Mouse (Mus musculus) right cerebral cortex, postnatal 10 days (tissue): ENCODE measurements around the gene Glud1.
"Not testable (repeated sequence)": the region's sequence is repeated elsewhere in the genome, so short reads cannot be mapped to it uniquely, and the experiment has no call there.

Experiments used
- DNase-seq, 2 experiments: peaks; one replicate each; pipeline ENCODE4 v3.0.0; 2021; ENCODE audit warnings: low spot score in 2 of 2

Gene Glud1

DNA sequence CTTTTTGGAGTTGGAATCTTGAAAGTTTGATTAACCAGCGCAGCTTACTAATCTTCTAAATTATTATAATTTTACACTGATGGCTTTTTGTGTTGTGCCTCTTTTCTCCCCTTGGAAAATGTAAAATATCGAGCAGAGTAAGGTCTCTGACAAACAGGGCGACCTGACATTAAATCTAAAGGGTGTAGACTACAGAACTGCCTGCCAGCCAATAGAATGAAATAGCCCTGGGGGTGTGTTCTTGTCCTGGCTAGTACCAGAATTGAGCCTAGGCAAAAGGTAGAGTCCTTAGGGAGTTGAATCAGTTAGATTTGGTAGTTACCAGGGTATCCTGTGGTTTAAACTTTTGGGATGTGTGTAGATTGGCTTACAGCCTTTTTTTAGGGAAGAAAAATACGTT is 1.2 kb downstream of the Glud1 start:
- DNase-seq, result no peak

DNA sequence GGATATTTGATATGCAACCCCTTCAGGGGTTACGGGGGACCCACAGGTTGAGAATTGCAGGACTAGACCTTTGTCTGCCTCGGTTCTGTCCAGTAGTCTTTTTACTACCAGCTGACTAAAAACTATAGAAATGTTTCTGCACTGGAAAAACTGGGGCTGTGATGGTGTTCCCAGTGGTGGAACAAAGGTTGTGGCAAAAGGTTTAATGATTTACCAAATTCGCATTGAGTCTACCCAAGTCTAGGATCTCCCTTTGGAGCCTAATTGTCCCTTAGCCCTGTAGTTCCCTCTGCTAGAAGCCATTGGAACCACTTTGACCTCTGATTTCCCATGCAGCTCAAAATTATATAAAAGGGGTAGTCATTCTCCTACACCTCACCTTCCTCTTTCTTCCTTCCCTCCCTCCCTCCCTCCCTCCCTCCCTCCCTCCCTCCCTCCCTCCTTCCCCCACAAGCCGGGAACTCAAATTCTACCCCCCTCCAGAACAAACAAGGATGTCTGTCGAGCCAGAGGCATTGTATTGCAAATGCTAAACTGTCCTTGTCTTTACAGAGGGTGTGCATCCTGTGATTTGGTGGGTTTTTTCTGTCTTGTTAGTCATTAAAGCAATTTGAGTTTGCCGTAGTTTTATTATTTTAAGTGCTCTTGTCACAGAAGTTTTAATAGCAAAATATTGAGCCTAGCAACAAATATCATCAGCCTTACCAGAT is 2.0 kb downstream of the Glud1 start:
- DNase-seq, result no peak

- DNase-seq, result no peak
Measured at GRCm38 (mm10) chr14:34313612-34314011, 3.1 kb downstream of the Glud1 start.

GRCm38 (mm10) chr14:34314383-34314782 is 3.9 kb downstream of the Glud1 start:
- not testable (repeated sequence) for DNase-seq

DNA sequence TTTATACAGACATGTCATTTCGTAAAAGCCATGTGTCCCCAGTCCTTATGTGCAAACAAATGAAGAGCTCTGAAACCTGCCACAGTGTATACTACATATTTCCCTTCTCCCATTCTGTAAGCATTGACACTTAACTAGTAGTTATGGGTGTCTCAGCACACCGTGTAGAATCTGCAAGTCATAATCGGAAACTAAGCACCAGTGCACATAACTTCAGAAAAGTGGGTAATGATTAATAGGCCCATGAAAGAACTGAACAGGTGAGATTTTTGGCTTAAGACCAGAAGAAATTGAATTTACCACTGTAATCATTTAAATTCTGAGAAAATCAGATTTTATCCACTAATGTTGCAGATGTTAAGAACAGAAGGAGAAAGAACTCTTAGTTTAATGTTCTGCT is 4.3 kb downstream of the Glud1 start:
- DNase-seq, result no peak

DNA sequence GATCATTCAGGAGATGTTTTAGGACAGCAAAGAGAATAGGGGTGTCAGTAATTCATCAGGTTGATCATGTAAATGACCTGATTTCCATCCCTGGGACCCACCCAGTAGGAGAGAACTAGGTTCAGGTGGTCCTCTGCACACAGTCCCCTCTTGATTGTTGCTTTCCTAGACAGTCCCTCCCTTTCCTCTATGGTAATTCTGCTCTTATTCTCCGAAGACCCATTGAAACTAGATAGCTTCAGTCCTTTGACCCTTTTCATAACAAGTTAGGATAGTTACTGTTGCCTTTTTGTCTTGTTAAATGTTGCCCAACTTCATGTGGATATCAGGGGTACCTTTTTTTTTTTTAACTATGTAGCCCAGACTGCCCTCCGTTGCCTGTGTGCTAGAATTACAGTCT is 5.8 kb downstream of the Glud1 start:
- DNase-seq, result no peak

GRCm38 (mm10) chr14:34317431-34317830 is 6.9 kb downstream of the Glud1 start:
- no peak for DNase-seq

GRCm38 (mm10) chr14:34318113-34318512 is 7.6 kb downstream of the Glud1 start:
- no peak for DNase-seq

GRCm38 (mm10) chr14:34323576-34324085 is 13.1 kb downstream of the Glud1 start:
- DNase-seq, result no peak

DNA sequence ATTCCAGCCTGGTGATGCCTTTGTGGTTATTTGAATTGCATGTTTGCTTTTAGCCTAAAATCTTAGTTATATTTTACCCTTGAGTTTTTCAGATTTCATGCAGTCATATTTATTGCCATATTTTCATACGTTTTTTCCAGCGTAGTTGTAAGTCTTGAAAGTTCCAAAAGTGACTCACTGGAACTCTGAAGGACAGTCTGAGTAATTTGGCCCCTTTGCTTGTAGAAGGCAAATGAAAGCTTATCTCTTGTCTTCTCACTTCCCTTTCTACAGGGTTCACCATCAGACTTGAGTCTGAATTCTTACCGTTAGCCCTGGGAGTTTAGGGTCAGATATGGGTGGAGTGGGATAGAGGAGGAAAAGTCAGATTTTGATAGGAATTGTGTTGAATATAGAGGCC is 16.1 kb downstream of the Glud1 start:
- DNase-seq, result no peak

DNA sequence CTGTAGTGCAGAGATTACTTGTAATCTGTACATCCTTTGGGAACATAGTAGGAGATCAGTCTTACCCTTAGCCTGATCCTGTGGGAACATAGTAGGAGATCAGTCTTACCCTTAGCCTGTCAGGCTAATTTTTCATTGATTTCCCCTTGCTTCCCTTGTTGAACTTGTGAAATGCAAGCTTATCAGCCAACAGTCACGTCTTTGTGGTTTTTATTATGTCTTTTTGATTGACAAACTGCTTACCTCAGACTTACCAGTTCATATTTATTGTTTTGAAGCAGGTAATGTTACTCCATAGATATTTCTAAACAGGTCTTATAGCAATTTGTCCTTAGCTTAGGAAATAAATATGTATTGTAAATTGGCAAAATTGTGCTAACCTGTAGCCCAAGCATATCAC is 17.1 kb downstream of the Glud1 start:
- DNase-seq, result no peak

DNA sequence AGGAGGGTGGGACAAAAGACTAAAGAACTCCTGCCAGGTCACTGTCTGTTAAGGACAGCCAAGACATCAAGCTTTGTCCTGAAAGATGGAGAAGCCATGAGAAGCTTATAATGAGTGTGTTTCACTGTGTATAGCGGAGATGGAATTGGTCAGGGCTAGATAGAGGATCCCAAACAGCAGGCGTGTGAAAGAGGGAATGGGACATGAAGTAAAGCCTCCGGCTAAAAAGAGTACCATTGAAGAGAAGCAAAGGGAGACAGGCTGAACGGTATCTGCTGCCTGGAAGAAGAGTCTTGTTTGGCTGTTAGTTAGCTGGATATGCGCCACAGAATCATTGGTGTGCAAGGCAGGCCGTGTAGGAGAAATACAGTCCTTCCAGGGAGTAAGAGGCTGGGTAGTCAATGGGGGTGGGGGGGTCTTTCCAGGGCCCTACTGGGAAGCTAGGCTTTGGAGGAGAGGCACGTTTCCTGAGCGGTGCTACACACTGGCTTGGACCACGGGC is 20.2 kb downstream of the Glud1 start:
- DNase-seq, result peak; percentile 47 to 64

GRCm38 (mm10) chr14:34331886-34332285 is 21.4 kb downstream of the Glud1 start:
- peak; percentile 77 to 78 for DNase-seq

DNA sequence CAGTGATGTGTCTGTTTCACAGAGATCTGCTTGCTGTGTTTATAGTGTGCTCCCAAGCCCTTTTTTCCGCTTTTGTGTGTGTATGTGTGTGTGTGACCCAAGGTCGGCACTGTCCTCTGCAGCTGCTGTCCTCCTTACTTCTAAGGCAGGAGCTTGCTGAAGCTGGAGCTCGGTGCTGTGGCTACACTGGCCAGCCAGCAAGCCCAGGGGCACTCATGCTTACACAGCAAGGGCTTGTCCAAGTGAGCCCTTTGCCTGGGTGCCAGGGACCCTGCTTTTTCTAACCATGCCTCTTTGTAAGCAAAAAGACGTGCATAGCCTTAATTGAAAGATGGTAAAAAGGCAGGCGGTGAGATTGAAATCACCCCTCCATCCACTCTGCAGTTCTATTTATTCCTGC is 21.9 kb downstream of the Glud1 start:
- DNase-seq, result peak; percentile 82 to 89

DNA sequence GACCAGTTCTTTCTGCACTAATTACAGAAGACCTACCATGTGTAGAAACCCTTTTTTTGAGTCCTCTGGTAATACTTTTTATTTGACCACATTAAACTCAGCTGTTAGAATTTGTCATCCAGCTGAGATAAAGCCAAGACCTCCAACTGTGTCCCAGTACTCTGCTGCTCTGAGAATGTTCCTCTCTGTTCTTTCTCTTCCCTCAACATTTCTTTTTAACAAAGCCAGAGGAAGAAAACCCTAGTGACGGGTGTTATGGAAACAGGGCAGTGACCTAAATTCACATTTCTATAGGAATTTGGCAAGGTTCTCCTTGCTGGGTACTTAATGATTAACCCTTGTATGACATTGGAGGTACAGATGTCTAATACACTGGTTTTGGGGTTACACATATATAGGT is 28.9 kb downstream of the Glud1 start:
- no peak for DNase-seq

DNA sequence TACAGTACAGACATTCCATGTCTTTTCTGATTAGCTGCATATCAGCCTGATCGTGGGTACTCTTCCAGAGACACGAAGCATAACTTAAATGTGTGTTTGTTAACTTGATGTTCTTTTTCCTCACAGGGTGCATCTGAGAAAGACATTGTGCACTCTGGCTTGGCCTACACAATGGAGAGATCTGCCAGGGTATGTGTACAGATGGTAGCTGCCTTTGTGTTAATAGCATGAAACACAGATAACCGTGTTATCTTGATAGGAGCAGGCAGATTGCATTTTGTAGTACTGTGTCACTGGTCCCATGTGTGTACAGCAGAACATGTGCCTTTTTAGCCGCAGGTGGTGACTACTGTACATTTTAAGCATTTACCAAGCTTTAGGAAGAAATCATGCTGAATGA is 31.5 kb downstream of the Glud1 start:
- no peak for DNase-seq

GRCm38 (mm10) chr14:34343078-34343477 is 32.6 kb downstream of the Glud1 start:
- DNase-seq, result no peak

DNA sequence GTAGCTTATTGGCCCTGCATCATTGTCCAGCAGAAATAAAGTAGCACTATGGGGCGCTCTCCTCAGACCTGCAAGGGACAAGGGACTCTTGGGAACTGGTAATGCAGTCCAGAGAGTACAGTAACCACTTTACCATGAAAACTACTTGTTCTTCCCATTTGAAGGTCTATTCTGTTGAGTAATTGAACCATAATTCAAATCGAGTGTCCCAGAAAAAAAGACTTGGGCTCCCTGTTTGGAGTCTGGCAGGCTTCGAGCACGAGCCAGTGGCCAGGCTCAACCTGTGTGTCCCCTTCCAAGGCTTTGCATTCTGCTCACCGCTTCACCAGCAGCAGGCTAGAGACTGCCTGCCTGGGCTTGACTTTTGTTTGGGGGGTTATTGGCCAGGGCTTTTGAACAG is 33.8 kb downstream of the Glud1 start:
- peak in 1 of 2 experiments; percentile 38 for DNase-seq

DNA sequence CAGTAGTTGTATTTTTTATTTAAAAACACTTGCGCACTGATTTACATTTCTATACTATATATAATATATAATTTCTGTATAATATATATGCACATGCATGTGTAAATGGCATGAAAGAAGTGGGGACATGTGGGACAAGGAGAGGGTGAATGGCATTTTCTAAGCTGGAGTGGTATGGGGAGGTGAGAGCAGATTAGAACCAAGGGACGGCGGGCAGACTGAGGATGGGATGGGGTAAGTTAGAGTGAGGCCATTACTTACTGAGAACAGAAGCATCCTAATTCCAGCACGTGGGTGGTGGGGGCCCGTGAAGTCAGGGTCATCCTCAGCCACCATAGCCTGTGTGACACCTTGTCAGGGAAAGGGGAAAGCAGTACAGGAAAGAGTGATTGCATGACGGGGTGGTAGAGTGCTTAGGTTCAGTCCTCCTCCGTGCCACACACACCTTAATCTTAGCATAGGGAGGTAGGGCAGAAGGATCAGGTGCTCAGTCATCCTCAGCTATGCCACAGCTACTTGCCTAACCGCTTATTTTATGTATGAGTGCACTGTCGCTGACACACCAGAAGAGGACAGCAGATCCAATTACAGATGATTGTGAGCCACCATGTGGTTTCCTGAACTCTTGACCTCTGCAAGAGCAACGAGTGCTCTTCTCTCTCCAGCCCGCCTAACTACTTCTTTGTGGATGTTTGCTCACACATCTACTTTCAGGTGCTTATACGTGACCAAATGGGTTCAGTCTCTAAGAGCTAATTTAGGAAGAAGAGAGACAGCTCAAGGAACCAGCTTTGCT is 35.4 kb downstream of the Glud1 start:
- DNase-seq, result no peak

DNA sequence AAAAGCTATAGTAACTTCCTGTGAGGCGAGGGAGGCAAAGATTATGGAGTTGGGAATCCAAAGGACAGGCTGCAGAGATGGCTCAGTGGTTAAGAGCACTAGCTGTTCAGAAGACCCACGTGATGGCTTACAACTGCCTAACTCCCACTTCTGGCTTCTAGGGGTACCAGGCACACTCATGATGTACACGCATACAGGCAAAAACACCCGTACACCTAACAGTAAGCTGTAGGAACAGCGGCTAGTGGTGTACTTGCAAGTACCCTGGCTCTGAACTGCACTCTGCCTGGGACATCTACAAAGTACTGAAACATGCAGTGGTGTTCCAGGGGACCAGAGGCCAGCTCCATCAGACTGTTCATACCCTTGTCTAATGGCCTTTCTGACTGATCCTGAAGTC is 36.6 kb downstream of the Glud1 start:
- DNase-seq, result no peak

GRCm38 (mm10) chr14:34348301-34348700 is 37.8 kb downstream of the Glud1 start:
- DNase-seq, result no peak

- no peak for DNase-seq
Measured at GRCm38 (mm10) chr14:34349007-34349406, 38.5 kb downstream of the Glud1 start.

GRCm38 (mm10) chr14:34351660-34352059 is 41.1 kb downstream of the Glud1 start:
- DNase-seq, result no peak
